Mouse (Mus musculus) cerebellum, postnatal 10 days (tissue): Measurements from ENCODE around the gene Mpped2.

Source experiments
- DNase-seq, 2 experiments: peaks; one replicate each; pipeline ENCODE4 v3.0.0; 2021; ENCODE audit warnings: mixed read lengths in 2 of 2

The Mpped2 gene

DNA sequence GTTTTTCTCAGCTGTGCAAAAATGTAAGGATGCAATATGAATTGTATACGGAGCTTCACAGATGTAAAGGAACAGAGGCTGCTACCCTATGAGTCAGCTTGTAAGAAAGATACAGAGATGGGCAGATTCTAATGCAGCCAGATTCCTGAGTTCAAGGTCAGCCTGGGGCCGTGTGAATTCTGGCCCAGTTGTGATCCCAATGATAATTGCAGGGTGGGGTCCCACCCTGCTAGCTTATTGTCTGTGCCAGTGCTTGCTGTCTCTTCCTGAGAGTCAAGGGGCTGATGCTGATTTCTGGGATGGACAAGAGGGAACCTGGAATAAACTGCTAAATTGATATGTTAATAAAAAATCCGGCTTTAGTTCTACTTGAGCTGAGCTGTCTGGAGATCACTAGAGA lies 122.8 kb downstream of the Mpped2 start:
- DNase-seq: no peak

DNA sequence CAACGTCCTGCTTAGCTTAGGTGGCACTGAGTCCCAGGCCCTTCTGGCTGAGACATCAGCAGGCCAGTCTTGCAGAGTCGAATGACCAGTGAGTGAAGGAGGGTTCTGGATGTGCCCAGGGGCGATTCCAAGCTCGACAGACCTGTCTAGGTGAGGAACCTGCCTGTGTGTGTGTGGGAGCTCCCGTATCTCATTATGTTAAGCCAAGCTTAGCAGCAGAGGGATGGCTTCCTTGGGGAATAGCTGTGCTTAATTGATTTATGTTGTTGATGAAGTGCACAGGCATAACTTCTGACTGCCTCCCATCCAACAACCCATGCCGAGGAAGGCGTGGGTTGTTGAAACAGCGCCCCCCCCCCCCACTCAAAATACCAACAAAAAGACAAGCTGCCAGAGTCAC lies 128.2 kb downstream of the Mpped2 start:
- DNase-seq: no peak

DNA sequence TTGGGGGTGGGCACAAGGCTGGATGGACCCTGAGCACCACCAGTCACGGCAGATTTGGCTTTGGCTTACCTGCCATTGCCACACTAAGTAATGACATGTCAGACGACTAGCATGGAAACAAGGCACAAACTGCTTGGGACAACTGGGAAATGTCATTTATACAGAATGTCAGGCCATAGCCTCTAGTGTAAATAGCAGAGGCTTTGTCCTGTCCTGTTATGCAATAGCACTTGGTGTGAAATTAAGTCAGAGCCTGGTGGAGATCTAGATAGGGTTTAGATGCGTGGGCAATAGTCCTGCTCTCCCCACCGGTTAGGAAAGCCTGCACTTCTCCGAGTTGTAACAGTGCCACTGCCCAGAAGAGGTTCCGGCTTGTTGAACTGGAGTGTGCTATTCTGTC lies 128.8 kb downstream of the Mpped2 start:
- no peak for DNase-seq

DNA sequence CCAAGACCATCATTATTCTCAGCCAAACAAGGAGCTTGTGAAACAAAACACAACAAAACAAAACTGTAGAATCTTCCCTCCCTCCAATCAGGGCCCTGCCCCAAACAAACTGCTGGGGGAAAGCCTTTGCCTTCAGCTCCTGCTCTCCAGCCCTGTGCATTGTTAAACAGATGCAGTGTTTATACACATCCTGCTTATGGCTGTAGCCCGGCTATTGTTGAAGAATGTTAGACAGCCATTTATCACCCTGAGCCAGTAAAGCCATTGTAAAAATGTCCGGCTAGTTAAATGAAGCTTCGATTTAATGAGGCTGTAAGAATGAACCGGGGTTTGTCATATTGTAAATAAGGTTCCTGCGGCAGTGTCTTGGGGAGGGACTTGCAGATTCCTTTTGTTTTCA lies 129.5 kb downstream of the Mpped2 start:
- DNase-seq: no peak

DNA sequence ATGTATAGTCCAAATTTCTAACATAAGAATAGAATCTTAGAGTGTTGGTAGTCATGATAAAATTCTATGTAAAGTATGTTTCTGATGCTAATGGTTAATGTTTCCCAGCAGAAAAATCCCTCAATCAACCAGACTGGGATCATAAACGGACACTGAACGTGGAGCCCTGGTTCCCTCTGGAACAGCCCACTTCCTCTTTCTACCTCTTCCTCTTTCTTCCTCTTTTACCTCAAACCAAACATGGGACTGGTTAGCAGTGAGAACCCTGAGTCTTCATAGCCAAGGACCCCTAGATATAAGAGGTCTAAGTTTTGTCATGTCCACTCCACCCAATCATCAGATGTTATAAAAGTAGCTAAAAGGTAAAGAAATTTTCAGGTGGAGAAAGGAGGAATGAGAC lies 132.4 kb downstream of the Mpped2 start:
- no peak for DNase-seq

DNA sequence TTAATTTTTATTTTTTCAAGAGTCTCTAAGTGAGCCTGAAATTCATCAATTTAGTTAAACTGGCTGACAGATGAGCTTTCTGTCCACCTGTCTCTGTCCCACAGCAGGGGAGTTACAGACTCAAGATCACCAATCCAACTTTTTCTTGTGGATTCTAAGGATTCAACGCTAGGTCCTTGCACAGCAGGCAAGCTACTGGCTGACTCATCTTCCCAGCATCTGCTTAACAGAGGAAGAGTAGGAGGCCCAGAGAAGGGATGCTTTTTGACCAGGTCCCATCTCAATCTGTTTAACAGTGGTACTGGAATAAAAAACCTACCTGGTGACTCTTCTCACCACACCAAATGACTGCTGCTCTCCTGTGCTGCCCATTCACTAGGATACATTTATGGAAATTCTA lies 133.0 kb downstream of the Mpped2 start:
- DNase-seq: no peak

DNA sequence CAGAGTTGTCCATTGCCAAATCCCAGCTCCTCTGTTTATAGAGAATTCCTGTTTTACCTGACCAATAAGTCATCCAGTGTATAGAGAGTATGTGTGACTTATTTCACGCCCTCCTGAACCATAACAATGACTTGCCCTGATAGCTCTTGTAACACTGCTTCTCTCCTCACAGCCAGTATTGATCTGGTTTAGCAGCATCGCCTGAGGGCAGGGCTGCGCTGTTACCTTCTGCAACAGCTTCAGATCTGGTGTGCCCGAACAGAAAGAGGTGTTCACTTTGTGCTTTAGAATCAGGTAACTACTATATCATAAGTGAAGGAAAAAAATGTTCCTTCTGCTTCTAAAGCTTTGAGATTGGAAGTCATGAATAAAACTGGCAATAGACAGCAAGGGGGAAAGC lies 133.7 kb downstream of the Mpped2 start:
- no peak for DNase-seq

DNA sequence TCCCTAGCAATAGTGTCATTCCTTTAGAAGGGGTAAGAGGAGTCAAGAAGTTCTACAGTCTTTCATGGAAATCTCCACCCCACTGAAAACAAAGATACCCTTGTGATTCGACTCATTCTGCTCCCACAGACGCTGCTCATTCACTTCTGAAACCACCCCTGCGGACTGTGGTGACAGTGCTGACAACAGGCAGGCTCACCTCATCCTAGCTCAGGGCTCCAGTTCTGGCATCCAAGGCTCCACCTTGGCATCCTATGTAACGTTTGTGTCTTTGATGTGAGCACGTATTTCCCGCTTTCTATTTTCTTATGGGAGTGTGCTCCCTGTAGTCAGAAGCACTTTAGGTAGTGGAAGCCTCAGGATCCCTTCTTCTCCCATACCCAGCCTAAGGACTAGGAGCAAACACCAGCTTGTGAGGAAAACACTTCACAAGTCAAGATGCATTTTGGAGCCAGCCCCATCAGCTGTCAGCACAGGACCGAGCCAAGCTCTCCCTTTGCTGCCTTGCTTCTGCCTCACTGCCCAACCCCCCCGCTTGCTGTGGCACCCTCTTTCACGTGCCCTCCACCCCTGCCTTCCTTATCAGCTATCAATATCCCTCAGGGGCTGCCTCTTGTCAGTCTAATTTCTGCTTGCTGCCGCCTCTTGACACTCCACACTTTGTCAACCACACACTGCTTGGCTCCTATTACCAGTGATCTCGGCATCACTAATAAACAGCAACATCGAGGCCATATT lies 135.7 kb downstream of the Mpped2 start:
- DNase-seq: peak; percentile 69 to 71

DNA sequence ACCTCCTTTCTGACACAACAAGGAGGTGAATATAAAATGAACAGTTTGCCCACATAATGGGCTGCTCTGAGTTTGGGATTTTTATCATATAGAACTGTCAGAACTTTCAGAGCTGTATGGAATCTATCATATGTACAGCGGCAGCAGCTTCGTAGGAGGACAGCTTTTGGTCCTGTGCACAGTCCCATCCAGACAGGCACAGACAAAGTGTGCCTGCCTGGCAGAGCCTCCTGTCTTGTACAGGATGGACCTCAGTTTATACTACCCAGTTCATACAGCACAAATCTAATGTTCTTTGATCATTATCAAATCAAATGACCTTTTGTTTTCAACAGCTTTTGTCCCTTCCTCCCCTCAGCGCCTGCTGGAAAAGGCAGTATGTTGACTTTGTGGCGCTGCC lies 136.4 kb downstream of the Mpped2 start:
- no peak for DNase-seq

DNA sequence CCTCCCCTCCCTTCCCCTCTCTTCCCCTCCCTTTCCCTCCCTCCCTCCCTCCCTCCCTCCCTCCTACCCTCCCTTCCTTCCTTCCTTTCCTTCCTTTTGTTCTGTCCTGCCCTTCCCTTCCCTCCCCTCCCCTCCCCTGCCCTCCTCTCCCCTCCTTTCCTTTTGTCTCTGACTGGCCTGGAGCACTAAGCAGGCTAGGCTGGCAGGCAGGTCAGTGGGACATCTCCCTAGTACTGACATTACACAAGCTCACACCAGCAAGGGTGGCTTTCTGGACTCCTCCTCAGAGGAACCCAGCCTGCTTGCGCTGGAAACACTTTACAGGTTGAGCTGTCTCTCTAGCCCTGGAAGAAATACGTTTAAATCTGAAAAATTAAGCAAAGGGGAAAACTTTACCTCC lies 139.5 kb downstream of the Mpped2 start:
- no peak for DNase-seq

DNA sequence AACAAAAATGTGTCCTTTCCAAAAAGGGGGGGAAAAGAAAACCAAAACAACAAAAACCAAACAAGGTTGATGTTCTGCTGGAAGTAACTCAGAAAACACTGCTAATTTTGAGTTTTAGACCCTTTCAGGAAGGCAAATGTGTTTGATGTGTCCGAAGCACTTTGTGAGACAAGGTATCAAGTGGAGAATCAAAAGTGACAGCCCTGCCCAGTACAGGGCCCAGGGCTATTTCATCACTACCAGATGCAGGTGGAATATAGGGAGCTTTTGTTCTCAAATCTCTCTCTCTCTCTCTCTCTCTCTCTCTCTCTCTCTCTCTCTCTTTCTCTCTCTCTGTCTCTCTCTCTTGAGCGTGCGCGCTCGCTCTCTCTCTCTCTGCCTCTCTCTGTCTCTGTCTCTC lies 140.1 kb downstream of the Mpped2 start:
- no peak for DNase-seq

DNA sequence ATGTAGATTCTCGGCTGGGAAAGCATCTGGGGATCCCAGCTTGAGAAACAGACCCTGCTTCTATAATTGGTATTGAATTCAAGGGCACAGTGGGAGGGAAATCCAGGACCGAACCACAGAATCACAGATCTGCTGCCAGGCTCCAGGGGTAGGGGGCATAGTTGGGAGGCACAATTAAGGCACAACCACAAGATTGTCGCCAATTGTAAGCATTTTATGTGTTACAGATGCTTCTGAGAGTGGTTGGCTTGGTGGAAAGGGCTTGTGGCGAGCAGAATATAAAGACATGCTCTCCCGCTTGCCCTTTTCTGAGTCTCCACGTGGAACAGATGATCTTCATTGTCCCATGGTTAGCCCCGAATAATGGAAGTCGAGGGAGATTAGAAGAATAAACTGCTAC lies 142.3 kb downstream of the Mpped2 start:
- DNase-seq: no peak

DNA sequence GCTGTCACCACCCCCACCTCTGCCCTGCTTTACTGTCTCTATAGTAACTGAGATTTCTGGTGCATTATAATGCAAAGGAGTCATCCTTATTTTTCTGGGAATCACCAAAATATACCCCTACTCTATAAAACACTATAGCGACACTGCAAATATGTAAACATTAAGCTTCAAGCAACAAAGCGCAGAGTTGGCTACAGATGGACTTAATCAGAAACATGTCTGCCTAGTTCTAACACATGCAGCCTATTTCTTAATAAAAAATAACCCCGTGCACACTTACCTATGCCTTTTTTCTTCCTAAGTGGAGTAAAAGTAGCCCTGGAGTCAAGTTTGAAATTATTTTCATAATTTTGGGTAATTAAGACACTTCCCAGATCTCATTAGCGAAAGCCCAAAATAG lies 144.2 kb downstream of the Mpped2 start:
- no peak for DNase-seq

DNA sequence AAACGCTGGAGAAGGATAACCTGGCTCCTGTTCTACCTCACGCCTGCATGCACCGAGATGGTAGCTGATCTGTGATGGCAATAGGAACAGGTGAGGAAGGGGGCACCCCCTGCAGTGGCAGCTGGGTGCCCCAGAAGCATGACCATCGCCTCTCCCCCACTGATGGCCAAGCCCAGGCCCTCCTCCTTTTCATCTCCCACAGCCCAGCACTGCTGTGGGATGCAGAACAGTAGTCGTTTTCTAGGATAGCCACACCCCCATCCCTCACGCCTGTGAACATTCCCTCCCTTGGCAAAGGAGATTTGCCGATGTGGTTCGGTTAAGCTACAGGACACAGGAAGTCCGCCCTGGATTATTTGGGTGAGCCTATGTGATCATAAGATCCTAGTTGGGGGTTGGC lies 151.1 kb downstream of the Mpped2 start:
- DNase-seq: no peak

DNA sequence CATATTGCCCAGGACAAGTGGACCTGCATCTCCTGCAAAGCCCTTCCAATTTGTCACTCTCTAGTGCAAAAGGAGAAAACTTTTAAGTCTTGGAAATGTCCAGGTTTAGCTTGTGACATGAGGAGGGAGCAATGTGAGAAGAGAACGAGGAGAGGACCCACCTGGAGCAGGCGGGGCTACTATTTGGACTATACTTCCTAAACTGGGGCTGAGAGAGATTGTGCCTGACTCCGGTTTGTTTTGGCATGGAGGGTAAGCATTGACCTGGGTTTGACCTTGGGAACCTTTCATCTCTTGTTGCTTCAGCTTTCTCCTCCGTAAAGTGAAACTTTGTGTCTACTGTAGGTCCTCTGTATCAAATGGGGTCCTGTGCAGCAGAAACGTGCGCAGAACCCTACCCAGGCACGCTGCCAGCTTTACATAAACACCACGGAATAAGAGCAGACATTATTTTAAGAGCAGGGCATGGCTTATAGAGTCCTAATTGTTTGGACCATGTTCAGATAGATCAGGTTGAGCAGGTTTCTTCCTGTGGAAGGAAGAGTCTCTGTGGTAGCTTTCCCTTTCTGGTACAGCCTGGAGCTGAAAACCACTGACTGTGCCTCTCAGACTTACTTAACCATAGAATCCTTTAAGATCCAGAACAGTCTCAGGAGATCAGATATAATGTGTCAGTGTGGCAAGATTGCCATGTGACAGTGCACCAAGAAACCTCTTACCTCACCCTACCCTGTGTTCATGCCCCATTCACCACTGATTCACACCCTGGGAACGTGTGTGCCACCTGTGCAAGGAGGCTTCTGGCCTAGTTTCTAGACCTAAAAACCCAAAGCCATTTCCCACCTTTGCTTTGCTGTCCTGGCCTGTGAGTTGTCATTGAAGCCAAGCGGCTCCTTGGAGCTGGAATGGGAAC lies 152.0 kb downstream of the Mpped2 start:
- no peak for DNase-seq

DNA sequence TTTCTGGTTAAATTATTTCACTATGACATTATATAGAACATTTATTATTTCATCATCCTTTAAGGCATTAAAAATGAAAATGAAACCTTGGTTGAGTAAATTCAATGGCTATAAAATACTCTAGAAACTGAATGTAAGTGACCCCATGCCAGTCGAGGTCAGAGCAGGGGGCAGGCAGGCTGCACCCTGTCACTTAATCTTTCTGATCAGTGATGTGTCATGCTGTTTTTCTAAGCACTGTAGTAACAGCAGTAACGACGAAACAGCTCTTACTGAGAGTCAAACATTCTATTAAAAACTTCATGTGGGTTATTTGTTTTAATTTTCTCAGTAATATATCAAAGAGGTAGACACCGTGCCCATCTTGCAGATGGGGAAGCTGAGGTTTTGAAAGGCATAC lies 153.4 kb downstream of the Mpped2 start:
- no peak for DNase-seq

DNA sequence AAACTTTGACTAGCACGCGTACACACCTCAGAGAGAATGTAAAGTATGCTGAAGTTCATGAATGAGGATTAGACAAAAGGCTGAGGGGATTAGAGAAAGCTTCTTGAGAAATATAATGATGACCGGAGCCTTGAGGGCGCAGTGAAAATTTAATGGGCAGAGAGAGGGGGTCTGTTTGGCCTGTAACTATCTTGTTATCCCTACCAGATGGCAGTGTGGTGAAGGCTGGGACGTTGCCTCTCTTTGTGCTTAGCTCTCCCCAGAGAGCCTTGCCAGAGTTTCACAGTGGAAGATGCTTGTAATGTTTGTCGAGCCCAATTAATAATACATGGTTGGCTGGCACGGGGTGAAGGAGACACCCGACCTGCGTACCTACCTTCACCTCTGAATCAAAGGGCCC lies 156.3 kb downstream of the Mpped2 start:
- peak; percentile 59 to 65 for DNase-seq

DNA sequence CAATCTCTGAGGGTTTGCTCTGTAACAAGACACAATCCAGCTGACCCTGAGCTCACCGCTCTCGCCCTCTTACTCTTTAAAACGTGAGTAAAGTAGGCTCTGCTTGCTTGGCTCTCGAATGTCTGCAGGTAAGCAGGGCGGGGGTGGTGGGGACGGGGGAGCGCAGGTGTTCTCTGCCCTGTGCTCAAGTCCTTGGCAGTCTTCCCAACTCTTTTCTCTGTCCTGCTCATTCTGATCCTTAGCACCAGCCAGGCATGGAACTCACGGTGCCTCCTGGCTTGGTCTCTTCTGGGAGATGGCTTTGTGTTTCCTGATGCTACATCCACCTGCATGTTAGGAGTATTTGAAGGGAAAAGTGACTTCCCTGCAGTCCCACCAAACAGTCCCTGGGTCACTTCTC lies 158.4 kb downstream of the Mpped2 start:
- DNase-seq: peak; percentile 12 to 25

DNA sequence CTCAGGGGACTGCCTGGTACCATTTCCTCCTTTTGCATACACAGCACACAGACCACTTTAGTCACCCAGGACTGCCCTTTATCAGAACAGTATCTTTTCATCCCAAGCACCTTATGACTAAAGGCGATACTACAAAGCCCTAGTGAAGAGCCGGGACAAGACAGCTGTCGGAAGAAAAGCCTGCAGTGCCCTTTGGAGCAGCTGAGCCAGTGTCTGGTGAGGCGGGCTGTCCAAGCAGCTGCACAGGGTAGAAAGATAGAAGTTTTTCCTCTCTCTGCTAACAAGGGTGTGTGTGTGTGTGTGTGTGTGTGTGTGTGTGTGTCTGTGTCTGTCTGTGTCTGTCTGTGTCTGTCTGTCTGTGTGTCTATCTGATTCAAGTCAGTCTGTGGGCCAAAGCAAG lies 161.1 kb downstream of the Mpped2 start:
- peak; percentile 21 for DNase-seq

DNA sequence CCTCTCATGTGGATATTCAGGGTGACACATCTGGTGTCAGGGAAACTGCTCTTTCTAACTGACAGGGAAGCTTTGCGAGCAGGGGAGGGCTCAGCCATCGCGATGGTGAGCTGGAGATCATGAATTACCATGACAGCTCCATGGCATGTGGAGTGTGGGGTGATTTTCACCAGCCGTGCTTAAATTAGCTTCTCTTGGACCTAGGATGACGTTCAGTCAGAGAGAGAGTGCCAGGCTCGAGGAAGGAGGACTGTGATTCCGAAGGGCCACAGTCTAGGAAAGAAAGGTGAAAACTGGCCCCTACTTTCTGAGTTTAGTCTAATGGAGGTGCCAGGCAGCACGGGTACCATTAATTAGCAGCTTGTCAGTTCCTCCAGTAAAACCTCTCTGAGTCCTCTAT lies 161.7 kb downstream of the Mpped2 start:
- peak; percentile 54 to 58 for DNase-seq

DNA sequence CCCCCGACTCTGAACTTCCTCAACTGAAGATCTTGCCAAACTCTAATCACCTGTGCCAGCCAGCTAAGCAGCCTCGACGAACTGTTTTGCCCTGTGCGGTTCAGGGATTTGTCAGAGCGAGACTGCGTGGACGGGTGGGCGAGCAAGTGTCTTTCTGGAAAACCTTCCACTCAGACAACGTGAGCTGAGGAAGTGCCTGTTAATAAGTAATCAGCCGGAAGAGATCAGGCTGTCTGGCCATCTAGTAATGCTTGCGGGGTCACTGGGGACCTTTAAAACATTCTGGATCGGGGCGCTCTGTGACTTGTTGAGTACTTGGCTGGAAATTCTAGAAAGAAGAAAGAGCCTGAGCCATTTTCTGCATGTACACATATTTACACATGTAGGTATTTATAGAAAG lies 162.1 kb downstream of the Mpped2 start:
- peak; percentile 42 to 45 for DNase-seq

DNA sequence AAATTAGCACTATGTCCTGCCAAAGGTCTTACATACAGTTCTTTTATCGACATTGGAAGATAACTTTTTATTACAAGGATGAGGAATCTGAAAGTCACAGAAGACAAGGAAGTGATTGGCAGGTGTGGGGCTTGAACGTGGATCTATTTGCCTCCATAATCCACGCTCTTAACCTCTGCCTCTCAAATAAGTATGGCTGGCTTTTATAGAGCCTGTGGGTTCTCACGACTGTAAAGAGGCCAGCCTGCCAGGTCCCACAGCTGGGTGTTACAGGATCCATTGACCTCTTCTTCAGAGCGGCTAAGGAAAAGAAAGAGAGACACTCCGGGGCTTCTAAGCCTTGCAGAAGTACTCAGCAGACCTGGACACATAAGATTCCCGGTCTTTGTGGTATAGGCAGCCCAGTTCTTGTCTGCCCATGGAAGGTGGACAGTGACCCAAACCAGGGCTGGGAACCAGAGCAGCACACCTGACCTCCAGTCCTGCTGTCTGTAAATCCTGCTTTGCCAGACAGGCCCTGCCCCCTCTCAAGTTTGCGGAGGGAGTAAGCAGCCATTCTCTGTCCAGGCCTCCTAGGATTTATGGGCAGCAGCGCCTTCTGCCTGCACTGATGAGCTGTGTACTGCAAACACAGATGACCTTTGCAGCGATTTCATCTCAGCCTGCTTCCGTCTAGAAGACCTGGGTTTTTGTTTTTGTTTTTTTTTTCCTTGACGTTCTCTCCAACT lies 162.7 kb downstream of the Mpped2 start:
- peak; percentile 53 to 55 for DNase-seq

DNA sequence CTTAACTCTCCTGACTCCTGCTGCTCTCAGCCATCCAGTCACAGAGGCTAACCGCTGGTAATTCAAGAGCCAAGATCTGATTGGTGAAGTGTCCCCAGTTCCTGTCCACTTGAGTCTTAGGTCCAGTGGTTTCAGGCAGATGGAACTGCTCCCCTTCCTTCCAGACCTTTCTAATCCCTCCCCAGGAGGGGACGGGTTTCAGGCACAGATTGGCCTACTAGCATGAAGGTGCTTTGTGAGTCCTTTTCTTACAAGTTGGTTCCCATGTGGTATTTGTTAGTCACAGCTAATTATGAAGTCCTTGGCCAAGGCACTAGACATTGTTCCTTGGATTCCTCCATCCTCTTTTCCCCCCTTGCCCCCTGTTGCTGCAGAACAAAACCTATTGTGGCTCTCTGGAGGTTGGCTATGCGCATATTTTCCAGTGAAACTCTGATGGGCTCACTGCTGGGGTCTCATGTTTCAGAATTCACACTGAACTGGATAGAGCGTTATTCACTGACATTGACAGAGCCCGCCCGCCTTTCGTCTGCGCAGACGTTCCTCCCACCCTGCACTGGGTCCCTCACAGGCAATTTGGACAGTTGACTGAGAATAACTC lies 163.4 kb downstream of the Mpped2 start:
- DNase-seq: no peak
